In genomic region chr5:38009071-38009470, GRCm38 (mm10) we compare ENCODE assay signal across 25 mouse cellular contexts.
"Had no signal": no experiment of that assay in that cellular context is flagged by ENCODE, and none has a peak within 500 bp of the region (broad histone marks: within the 10 kb centered on the region; RNA-seq: fewer than 3 reads in every experiment).

No protein-coding gene starts in this region.

- H3K4me3 ChIP-seq: embryonic facial prominence, embryonic 10.5 days; embryonic facial prominence, embryonic 12.5 days; embryonic facial prominence, embryonic 13.5 days; embryonic facial prominence, embryonic 15.5 days; erythroblast, embryonic 14.5 days; forebrain, embryonic 10.5 days; forebrain, embryonic 12.5 days; forebrain, embryonic 13.5 days; forebrain, embryonic 15.5 days; gastrocnemius, adult 2 months; heart, adult 2 months had no signal

- DNase-seq: cerebellum, adult 9-10 months; cerebellum, adult 9-11 months; cerebellum, postnatal 10 days; cerebellum, postnatal 14 days; cerebellum, postnatal 25 days; cerebellum, postnatal 36 days; embryo, embryonic 11 days; forebrain, postnatal 0 days; gastrocnemius, adult 2 months; gastrocnemius, postnatal 10 days; gastrocnemius, postnatal 14 days; gastrocnemius, postnatal 25 days; gastrocnemius, postnatal 36 days; heart, adult 11 months; heart, adult 18-20 months; heart, adult 2 months had no signal

- H3K4me1 ChIP-seq: forebrain, embryonic 13.5 days; forebrain, embryonic 15.5 days had no signal

- H3K27ac ChIP-seq: embryonic facial prominence, embryonic 10.5 days; embryonic facial prominence, embryonic 12.5 days; embryonic facial prominence, embryonic 13.5 days; embryonic facial prominence, embryonic 15.5 days; forebrain, embryonic 10.5 days; forebrain, embryonic 12.5 days; forebrain, embryonic 13.5 days; forebrain, embryonic 15.5 days; gastrocnemius, adult 2 months; heart, adult 2 months had no signal
